Mouse (Mus musculus): Measurements from ENCODE around the gene Calhm4. TPM values are rescaled to one million over a fixed set of nuclear protein-coding genes. Genes with fewer than 3 reads are reported as not detected.

Calhm4 gene
- polyA plus RNA-seq (2015; fragmentation: Nextera tagmentation; extraction: Ambion mirVana): not detected in 2 replicates

- Histone ChIP-seq H3K4me2 (replicated peaks; ENCODE audit: low read depth) (no peak within 1 kb of the TSS), H3K27ac (ENCODE audit: low read depth, low read length) (no peak within 1 kb of the TSS), H3K27me3 (replicated peaks; ENCODE audit: control insufficient read depth, insufficient read depth, low read length) (no peaks in the 10 kb centered on the region), H3K36me3 (ENCODE audit: control insufficient read depth, insufficient read depth) (no peaks in the 10 kb centered on the region), H3K9me3 (ENCODE audit: control insufficient read depth) (no peaks in the 10 kb centered on the region), H3K4me1 (replicated peaks; ENCODE audit: control insufficient read depth, insufficient read depth, low read length) (no peaks in the 10 kb centered on the region), H3K4me3 (ENCODE audit: low read depth, low read length) (no peak within 1 kb of the TSS), H3K9ac (ENCODE audit: low read depth, low read length) (no peak within 1 kb of the TSS)
- ATAC-seq: no peak
- WGBS: 75% methylated on average over 5 of the region's 5 CpGs
- no peak for TF ChIP-seq CTCF (IDR thresholded peaks at IDR 0.05; ENCODE audit: low read depth)
Observed at GRCm38 (mm10) chr10:34044210-34044609, at the start of gene Calhm4. TSS of gene Calhm4 (minus strand) at chr10:34044310.

- Histone ChIP-seq H3K4me1 (replicated peaks; ENCODE audit: control insufficient read depth, insufficient read depth, low read length) (no peaks in the 10 kb centered on the region), H3K9ac (ENCODE audit: low read depth, low read length) (no peak overlapping the region), H3K27me3 (replicated peaks; ENCODE audit: control insufficient read depth, insufficient read depth, low read length) (no peaks in the 10 kb centered on the region), H3K9me3 (ENCODE audit: control insufficient read depth) (no peaks in the 10 kb centered on the region), H3K4me3 (ENCODE audit: low read depth, low read length) (no peak overlapping the region), H3K27ac (ENCODE audit: low read depth, low read length) (no peak overlapping the region), H3K36me3 (ENCODE audit: control insufficient read depth, insufficient read depth) (no peaks in the 10 kb centered on the region), H3K4me2 (replicated peaks; ENCODE audit: low read depth) (no peak overlapping the region)
- ATAC-seq: no peak
- no peak for TF ChIP-seq CTCF (IDR thresholded peaks at IDR 0.05; ENCODE audit: low read depth)
- WGBS: 59% methylated on average over 5 of the region's 5 CpGs
Observed at GRCm38 (mm10) chr10:34091888-34092287, 47.8 kb upstream of the Calhm4 start.

- no peak overlapping the region for H3K9ac ChIP-seq (ENCODE audit: low read depth, low read length)
- H3K36me3 ChIP-seq (ENCODE audit: control insufficient read depth, insufficient read depth): no peaks in the 10 kb centered on the region
- H3K9me3 ChIP-seq (ENCODE audit: control insufficient read depth): no peaks in the 10 kb centered on the region
- no peaks in the 10 kb centered on the region for H3K27me3 ChIP-seq (replicated peaks; ENCODE audit: control insufficient read depth, insufficient read depth, low read length)
- 63% methylated on average over 1 of the region's 1 CpGs for WGBS
- no peak overlapping the region for H3K27ac ChIP-seq (ENCODE audit: low read depth, low read length)
- no peak overlapping the region for H3K4me2 ChIP-seq (replicated peaks; ENCODE audit: low read depth)
- no peak for ATAC-seq
- no peak overlapping the region for H3K4me3 ChIP-seq (ENCODE audit: low read depth, low read length)
- H3K4me1 ChIP-seq (replicated peaks; ENCODE audit: control insufficient read depth, insufficient read depth, low read length): no peaks in the 10 kb centered on the region
- TF ChIP-seq CTCF (IDR thresholded peaks at IDR 0.05; ENCODE audit: low read depth): no peak
Observed at GRCm38 (mm10) chr10:34090481-34090880, 46.4 kb upstream of the Calhm4 start.

GRCm38 (mm10) chr10:34089517-34089916, 45.4 kb upstream of the Calhm4 start:
- ATAC-seq: no peak
- 64% methylated on average over 3 of the region's 3 CpGs for WGBS
- H3K27ac ChIP-seq (ENCODE audit: low read depth, low read length): no peak overlapping the region
- no peak overlapping the region for H3K4me3 ChIP-seq (ENCODE audit: low read depth, low read length)
- no peak overlapping the region for H3K9ac ChIP-seq (ENCODE audit: low read depth, low read length)
- no peak overlapping the region for H3K4me2 ChIP-seq (replicated peaks; ENCODE audit: low read depth)
- no peak for TF ChIP-seq CTCF (IDR thresholded peaks at IDR 0.05; ENCODE audit: low read depth)
- no peaks in the 10 kb centered on the region for H3K4me1 ChIP-seq (replicated peaks; ENCODE audit: control insufficient read depth, insufficient read depth, low read length)
- no peaks in the 10 kb centered on the region for H3K27me3 ChIP-seq (replicated peaks; ENCODE audit: control insufficient read depth, insufficient read depth, low read length)
- no peaks in the 10 kb centered on the region for H3K36me3 ChIP-seq (ENCODE audit: control insufficient read depth, insufficient read depth)
- no peaks in the 10 kb centered on the region for H3K9me3 ChIP-seq (ENCODE audit: control insufficient read depth)

- 79% methylated on average over 2 of the region's 2 CpGs for WGBS
- Histone ChIP-seq H3K4me3 (ENCODE audit: low read depth, low read length) (no peak overlapping the region), H3K36me3 (ENCODE audit: control insufficient read depth, insufficient read depth) (no peaks in the 10 kb centered on the region), H3K27ac (ENCODE audit: low read depth, low read length) (no peak overlapping the region), H3K9me3 (ENCODE audit: control insufficient read depth) (no peaks in the 10 kb centered on the region), H3K4me1 (replicated peaks; ENCODE audit: control insufficient read depth, insufficient read depth, low read length) (no peaks in the 10 kb centered on the region), H3K9ac (ENCODE audit: low read depth, low read length) (no peak overlapping the region), H3K27me3 (replicated peaks; ENCODE audit: control insufficient read depth, insufficient read depth, low read length) (no peaks in the 10 kb centered on the region), H3K4me2 (replicated peaks; ENCODE audit: low read depth) (no peak overlapping the region)
- no peak for ATAC-seq
- TF ChIP-seq CTCF (IDR thresholded peaks at IDR 0.05; ENCODE audit: low read depth): no peak
Observed at GRCm38 (mm10) chr10:34088515-34088914, 44.4 kb upstream of the Calhm4 start.

- H3K36me3 ChIP-seq (ENCODE audit: control insufficient read depth, insufficient read depth): no peaks in the 10 kb centered on the region
- no peak for TF ChIP-seq CTCF (IDR thresholded peaks at IDR 0.05; ENCODE audit: low read depth)
- H3K9ac ChIP-seq (ENCODE audit: low read depth, low read length): no peak overlapping the region
- H3K27me3 ChIP-seq (replicated peaks; ENCODE audit: control insufficient read depth, insufficient read depth, low read length): no peaks in the 10 kb centered on the region
- no peaks in the 10 kb centered on the region for H3K4me1 ChIP-seq (replicated peaks; ENCODE audit: control insufficient read depth, insufficient read depth, low read length)
- no peak for ATAC-seq
- no peak overlapping the region for H3K4me2 ChIP-seq (replicated peaks; ENCODE audit: low read depth)
- no peak overlapping the region for H3K4me3 ChIP-seq (ENCODE audit: low read depth, low read length)
- no peaks in the 10 kb centered on the region for H3K9me3 ChIP-seq (ENCODE audit: control insufficient read depth)
- H3K27ac ChIP-seq (ENCODE audit: low read depth, low read length): no peak overlapping the region
- 76% methylated on average over 1 of the region's 1 CpGs for WGBS
Observed at GRCm38 (mm10) chr10:34086514-34086913, 42.4 kb upstream of the Calhm4 start.
